Mouse (Mus musculus) layer of hippocampus, postnatal 14 days (tissue): Measurements from ENCODE around the gene Mars. TPM values are rescaled to one million over a fixed set of nuclear protein-coding genes. Genes with fewer than 3 reads are reported as not detected.
A peak's percentile ranks its signal among the peaks of the same experiment; 100 is the strongest.

ENCODE experiments used
- DNase-seq, 2 experiments: peaks; one replicate each; pipeline ENCODE4 v3.0.0; 2021 to 2022; ENCODE audit warnings: low spot score in 2 of 2, mixed read lengths in 1 of 2
- long read RNA-seq, 2 experiments: library from polyadenylated mRNA; stranded (forward); transcript quantifications; one replicate each; pipeline ENCODE4 v2.0.0; 2021
- total RNA-seq, 2 experiments: library from RNA; stranded (reverse); gene quantifications; 2 replicates each; pipeline ENCODE4 v1.2.3; 2021

Mars gene
- total RNA-seq = 10 to 100 TPM; 56.3 to 59.4 TPM
- long read RNA-seq, experiment 1, transcript Mars-201 (21 exons, 2,939 nt) = minor isoform, 18 of 78 reads
- long read RNA-seq, experiment 1, transcript Mars-206 (22 exons, 2,962 nt) = major isoform, 37 of 78 reads
- long read RNA-seq, experiment 1, transcript Mars-205 (20 exons, 3,065 nt) = minor isoform, 8 of 78 reads
- long read RNA-seq, experiment 1, partial matches to known transcripts = 5 of 78 reads
- long read RNA-seq, experiment 1, other reads (novel, unspliced or antisense) = 10 of 78 reads
- long read RNA-seq, experiment 2, transcript Mars-201 (21 exons, 2,939 nt) = minor isoform, 13 of 77 reads
- long read RNA-seq, experiment 2, transcript Mars-206 (22 exons, 2,962 nt) = major isoform, 32 of 77 reads
- long read RNA-seq, experiment 2, transcript Mars-205 (20 exons, 3,065 nt) = minor isoform, 12 of 77 reads
- long read RNA-seq, experiment 2, partial matches to known transcripts = 12 of 77 reads
- long read RNA-seq, experiment 2, other reads (novel, unspliced or antisense) = 8 of 77 reads

- peak; percentile 90 to 98 for DNase-seq
These were observed at the start of gene Mars for GRCm38 (mm10) chr10:127311476-127312355. TSS of gene Mars (minus strand) at chr10:127311786.

DNA sequence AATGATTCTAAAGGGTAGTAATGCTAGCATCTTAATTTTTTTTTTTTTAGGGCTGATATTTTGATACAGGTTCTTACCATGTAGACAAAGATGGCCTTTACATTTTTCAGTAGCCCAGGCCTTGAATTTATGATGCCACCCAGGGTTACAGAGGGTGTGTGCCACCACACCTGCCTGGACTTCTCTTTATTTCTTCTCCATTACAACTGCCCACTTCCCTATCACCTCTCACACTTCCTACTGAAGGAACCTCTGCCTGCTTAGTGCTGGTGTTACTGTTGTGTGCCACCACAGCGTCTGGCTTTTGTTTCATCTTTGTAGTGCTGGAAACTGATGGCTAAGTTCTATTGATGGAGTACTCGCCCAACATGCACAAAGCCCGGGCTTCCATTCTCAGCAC is 49.1 kb upstream of the Mars start:
- DNase-seq = no peak

GRCm38 (mm10) chr10:127355336-127355735 is 43.8 kb upstream of the Mars start:
- DNase-seq = no peak

DNA sequence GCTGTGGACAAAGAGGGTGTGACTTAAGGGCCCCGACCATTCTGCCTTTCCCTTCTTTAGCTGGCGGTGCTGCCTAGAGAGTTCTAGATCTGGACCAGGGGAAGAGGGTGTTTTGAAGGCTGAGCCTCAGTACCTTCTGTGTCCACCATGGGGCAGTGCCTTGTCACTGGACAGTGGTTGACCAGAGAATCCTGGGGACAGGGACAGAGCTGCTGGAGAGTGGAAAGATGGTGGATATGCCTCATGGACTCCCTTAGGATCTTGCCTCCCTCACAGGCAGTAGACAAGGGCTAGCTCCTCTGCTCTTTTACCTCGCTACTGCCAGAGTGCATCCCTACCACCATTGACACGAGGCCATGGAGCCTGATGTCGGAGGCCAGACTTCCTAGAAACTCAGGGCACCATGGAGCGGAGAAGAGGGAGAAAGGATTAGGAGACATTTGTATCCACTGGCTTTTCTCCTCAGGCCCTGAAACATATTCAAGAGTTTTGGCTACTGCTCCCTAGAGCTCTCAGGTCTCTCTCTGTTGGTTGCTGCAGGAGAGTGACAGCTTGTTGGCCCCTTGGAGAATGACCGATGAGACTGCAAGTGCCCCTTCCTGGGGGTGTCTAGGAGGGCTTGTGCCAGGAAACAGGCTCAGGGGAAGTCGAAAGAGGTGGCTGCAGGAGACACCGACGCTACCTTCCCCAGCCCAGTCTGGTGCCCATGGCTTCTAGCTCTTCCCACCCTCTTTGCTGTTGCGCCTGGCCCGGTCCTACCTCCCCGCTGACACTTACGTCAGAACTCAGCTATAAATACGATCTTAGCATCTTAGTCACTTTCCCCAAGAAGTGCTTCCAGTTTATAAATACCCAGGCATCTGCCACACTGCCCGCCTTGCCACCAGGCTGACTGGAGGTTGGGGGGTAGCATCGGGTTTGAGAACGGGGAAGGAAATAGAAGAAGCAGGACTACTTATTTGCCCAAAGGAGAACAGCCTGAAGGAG is 42.6 kb upstream of the Mars start, which contains the start of gene Inhbe:
TSS of gene Inhbe (minus strand) at position 503 of the 987 bp plus-strand sequence.
- DNase-seq = peak in 1 of 2 experiments; percentile 37

DNA sequence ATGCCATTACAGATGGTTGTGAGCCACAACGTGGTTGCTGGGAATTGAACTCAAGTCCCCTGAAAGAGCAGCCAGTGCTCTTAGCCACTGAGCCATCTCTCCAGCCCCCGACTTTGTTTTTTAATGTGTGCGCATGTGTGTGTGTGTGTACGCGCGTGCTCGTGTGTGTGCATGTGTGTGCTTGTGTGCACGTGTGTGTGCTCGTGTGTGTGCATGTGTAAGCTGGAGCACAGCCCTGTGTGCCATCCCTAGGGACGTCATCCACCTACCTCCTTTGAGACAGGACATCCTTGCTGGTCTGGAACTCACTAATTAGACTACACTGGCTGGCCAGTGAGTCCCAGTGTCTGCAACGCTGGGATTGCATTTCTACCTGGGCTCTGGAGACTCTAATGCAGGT is 41.2 kb upstream of the Mars start:
- DNase-seq = no peak

GRCm38 (mm10) chr10:127352187-127352586 is 40.6 kb upstream of the Mars start:
- DNase-seq = no peak

DNA sequence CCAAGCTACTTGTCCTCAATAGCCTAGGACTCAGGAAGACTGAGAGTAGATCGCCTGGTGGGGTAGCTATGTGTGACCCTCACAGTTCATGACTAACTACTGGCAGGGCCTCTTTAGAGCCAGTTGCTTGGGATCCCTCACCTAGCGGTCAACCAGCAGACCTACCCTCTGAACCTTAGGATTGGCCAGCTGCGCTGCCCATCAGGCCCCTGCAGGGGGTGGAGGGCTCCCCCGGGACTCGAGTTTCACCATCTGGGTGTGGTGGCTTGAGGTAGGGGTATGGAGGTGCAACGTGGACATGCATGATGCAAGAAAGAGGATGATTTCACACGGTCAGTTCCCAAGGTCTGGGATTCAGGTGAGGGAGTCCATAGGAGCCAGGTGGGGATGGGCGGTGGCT is 40.1 kb upstream of the Mars start:
- no peak for DNase-seq

DNA sequence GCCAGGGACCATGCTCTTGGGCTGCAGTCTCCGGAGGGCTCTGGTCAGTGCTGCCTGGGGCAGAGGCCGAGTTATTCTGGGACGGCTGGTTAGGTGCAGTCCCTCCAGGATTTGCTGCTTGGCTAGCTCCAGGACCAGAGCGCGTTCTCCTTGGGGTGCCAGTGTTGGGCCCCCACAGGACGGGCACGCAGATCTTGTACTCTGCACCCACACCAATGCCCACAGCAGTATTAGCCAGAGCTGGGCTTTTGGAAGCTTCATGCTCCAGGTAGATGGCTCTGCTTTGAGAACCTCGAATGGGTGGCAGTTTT is 39.7 kb upstream of the Mars start:
- no peak for DNase-seq

DNA sequence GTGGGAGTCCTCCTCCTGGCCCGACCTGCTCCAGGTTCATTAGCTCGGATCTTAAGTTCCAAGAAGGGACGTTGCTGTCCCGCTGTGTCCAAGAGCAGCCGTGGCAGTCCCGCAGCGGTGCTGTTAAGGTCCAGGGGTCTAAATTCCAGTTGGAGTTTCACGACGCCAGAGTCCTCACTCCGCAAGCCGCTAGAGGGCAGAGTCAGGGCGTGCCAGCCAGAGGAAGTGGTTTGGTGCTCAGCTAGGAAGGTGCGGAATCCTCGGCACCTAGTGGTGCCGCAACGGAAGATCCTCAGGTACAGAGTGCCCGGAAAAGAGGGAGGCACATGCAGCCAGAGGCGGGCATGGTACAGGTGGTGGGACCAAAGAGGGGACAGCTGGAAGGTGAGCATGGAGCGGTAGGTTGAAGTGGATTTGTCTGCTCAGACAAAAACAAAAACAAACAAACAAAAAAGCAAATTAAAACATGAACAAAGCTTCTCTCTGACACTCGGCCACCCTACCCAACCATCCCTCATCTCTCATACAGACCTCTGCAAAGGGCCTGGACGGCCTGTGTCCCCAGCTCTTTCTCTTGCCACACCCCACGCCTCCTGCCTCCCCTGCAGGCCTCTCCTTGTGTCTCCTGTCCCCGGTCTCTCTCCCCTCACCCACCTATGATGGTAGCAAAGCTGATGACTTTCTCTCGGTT is 39.2 kb upstream of the Mars start:
- DNase-seq = peak; percentile 46 to 66

GRCm38 (mm10) chr10:127349810-127350209 is 38.2 kb upstream of the Mars start:
- no peak for DNase-seq

- no peak for DNase-seq
These were observed 37.4 kb upstream of the Mars start for GRCm38 (mm10) chr10:127348957-127349356.

GRCm38 (mm10) chr10:127346173-127346572 is 34.6 kb upstream of the Mars start:
- DNase-seq = no peak

DNA sequence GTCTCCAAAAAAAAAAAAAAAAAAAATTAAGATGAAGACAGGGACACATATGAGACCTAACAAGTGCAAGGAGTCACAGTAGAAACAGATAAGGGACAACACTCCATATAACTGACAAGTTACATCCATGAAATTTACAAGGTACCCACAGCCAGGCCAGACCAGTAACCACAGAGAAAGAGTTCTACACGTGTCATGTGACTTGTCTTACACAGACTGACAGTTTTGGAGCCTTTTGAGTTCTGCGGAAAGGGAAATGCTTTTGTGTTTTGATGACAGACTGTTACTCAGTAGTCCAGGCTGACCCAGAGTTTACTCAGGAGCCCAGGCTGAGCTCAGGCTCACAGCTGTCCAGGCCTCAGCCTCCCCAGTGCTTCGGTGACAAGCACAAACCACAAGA is 31.4 kb upstream of the Mars start:
- DNase-seq = no peak

DNA sequence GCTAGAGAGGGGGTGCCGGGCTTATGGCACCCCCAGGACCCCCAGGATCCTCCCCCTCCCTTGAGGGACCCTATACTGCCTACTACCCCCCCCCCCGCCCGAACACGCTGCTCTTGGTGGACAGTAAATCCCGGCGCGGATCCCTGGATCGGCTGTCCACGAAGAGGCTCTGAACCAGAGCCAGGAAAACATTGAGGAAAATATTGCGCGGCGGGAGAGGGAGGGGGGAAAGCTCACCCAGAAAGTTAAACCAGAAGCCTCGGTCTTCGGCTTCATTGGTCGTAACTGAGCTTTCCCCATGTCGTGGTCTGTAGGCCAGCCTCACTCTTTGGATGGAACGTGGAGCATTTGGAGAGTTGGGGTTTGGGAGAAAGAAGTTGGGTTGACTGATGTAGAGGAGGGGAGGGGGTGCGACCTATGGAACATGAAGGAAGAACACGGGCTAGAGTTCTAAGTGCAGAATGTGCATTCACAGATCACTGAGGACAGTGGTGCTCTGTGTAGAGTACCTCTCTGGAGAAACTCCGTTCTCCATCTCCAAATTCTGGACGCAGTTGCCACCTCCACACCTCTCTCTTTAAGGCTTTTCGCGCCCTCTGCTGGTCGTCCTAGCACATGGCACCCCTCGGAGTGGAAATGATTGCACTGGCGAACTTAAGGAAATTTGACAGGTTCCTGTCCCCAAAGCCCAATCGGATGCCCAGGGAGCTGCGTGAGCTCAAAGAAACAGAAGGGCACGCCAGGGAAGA is 30.5 kb upstream of the Mars start, which contains the start of gene Gli1:
TSS of gene Gli1 (minus strand) at position 84 of the 749 bp plus-strand sequence.
- peak; percentile 66 to 77 for DNase-seq

GRCm38 (mm10) chr10:127341360-127341690 is 29.7 kb upstream of the Mars start:
- no peak for DNase-seq

- DNase-seq = no peak
These were observed 29.2 kb upstream of the Mars start for GRCm38 (mm10) chr10:127340577-127341359.

DNA sequence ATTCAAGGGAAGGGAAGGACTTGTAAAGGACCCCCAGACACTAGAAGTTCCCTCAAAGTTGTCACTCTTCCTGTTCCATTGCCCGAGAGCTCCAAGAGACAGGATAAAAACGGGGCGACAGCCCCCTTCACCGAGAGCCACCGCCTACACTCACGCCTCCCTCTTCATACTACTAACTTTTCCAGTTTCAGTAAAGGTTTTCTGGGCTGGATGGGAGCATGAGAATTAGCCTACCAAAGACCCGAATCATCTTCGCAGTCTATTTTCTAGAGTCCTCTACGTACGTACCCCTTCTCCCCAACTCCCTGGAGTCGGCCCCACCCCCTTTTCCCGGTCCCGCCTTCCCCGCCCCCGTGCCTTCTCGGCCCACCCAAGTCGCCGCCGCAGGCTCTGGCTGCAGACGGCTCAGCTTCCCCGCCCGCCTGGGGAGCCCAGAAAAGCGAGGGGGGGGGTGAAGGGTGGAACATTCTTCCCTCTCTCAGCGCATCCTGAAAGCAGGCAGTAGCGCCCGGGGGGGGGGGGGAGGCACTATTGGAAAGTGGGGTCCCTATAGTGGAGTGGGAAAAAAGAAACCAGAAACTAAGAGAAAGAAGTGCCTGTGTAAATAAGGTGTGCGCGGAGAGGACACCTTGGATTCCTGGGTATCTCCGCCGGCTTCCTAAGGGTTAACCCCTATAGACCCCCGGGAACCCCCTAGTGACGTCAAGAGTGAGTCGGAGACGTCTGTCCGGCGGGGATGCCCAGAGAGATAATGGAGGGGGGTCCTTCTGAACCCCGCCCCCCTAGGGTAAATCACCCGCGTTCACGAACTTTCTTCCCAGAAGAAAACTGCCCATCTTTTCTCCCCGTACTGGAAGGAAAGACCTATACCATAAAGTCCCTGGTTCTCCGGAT is 28.3 kb upstream of the Mars start:
- no peak for DNase-seq
